Mouse (Mus musculus): ENCODE results near the gene Gm49450. TPM values are rescaled to one million over a fixed set of nuclear protein-coding genes. Genes with fewer than 3 reads are reported as not detected.
A peak's percentile ranks its signal among the peaks of the same experiment; 100 is the strongest.

The Gm49450 gene
- polyA plus RNA-seq, 1 experiment from 2014 or later: not detected

- 89% methylated on average over 6 of the region's 6 CpGs for WGBS
These were observed 38.4 kb downstream of the Gm49450 start for GRCm38 (mm10) chr15:98914903-98915302.

GRCm38 (mm10) chr15:98904692-98905091 lies 48.7 kb downstream of the Gm49450 start:
- ATAC-seq (ENCODE audit: insufficient read depth, low FRiP score, low read depth): no peak

More at GRCm38 (mm10) chr15:98914903-98915302, 38.4 kb downstream of the Gm49450 start:
- Histone ChIP-seq H3K36me3 (peaks cover 21% of the 10 kb centered on the region), H3K4me1 (peaks cover 9% of the 10 kb centered on the region; the same call in 1 of the 2 replicates), H3K9ac (no peak overlapping the region), H3K4me3 (replicated peaks) (no peak overlapping the region), H3K27ac (no peak overlapping the region), H3K27me3 (replicated peaks) (no peaks in the 10 kb centered on the region), H3K4me2 (no peak overlapping the region), H3K9me3 (no peaks in the 10 kb centered on the region)
- no peak for ATAC-seq (ENCODE audit: insufficient read depth, low FRiP score, low read depth)

GRCm38 (mm10) chr15:98902600-98902999 lies 50.8 kb downstream of the Gm49450 start:
- no peak overlapping the region for H3K4me2 ChIP-seq
- H3K4me3 ChIP-seq (replicated peaks): no peak overlapping the region
- no peak overlapping the region for H3K27ac ChIP-seq
- no peak for ATAC-seq (ENCODE audit: insufficient read depth, low FRiP score, low read depth)
- H3K9me3 ChIP-seq: no peaks in the 10 kb centered on the region
- H3K36me3 ChIP-seq: 0 out of 2 replicates have a peak, but pooled peaks cover 20% of the 10 kb centered on the region
- H3K4me1 ChIP-seq: peaks cover 9% of the 10 kb centered on the region
- H3K27me3 ChIP-seq (replicated peaks): peaks cover 26% of the 10 kb centered on the region
- WGBS: 80% methylated on average over 2 of the region's 2 CpGs
- no peak overlapping the region for H3K9ac ChIP-seq

More at GRCm38 (mm10) chr15:98904692-98905091, 48.7 kb downstream of the Gm49450 start:
- Histone ChIP-seq H3K4me3 (replicated peaks) (no peak overlapping the region), H3K9me3 (no peaks in the 10 kb centered on the region), H3K4me2 (no peak overlapping the region), H3K27ac (no peak overlapping the region), H3K27me3 (replicated peaks) (0 out of 2 replicates have a peak, but pooled peaks cover 6% of the 10 kb centered on the region), H3K36me3 (0 out of 2 replicates have a peak, but pooled peaks cover 23% of the 10 kb centered on the region), H3K4me1 (no peaks in the 10 kb centered on the region), H3K9ac (no peak overlapping the region)
- 30% methylated on average over 10 of the region's 10 CpGs for WGBS

DNA sequence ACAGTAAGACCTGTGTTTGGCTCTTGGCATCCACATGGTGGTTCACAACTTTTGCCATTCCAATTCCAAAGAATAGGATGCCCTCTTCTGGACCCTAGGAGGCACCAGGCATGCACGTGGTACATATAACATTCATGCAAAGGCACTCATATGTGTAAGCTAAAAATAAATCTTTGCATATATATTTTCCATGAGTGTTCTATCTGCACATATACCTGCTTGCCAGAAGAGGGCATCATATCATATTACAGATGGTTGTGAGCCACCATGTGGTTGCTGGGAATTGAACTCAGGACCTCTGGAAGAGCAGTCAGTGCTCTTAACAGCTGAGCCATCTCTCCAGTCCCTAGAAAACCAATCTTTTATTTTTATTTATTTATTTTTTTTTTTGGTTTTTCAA lies 51.8 kb downstream of the Gm49450 start:
- no peak overlapping the region for H3K27ac ChIP-seq
- H3K27me3 ChIP-seq (replicated peaks): peaks cover 36% of the 10 kb centered on the region
- H3K9ac ChIP-seq: no peak overlapping the region
- 0 out of 2 replicates have a peak, but pooled peaks cover 20% of the 10 kb centered on the region for H3K36me3 ChIP-seq
- ATAC-seq (ENCODE audit: insufficient read depth, low FRiP score, low read depth): no peak
- no peak overlapping the region for H3K4me3 ChIP-seq (replicated peaks)
- peaks cover 15% of the 10 kb centered on the region for H3K4me1 ChIP-seq
- no peak overlapping the region for H3K4me2 ChIP-seq
- WGBS: 64% methylated on average over 1 of the region's 1 CpGs
- no peaks in the 10 kb centered on the region for H3K9me3 ChIP-seq

DNA sequence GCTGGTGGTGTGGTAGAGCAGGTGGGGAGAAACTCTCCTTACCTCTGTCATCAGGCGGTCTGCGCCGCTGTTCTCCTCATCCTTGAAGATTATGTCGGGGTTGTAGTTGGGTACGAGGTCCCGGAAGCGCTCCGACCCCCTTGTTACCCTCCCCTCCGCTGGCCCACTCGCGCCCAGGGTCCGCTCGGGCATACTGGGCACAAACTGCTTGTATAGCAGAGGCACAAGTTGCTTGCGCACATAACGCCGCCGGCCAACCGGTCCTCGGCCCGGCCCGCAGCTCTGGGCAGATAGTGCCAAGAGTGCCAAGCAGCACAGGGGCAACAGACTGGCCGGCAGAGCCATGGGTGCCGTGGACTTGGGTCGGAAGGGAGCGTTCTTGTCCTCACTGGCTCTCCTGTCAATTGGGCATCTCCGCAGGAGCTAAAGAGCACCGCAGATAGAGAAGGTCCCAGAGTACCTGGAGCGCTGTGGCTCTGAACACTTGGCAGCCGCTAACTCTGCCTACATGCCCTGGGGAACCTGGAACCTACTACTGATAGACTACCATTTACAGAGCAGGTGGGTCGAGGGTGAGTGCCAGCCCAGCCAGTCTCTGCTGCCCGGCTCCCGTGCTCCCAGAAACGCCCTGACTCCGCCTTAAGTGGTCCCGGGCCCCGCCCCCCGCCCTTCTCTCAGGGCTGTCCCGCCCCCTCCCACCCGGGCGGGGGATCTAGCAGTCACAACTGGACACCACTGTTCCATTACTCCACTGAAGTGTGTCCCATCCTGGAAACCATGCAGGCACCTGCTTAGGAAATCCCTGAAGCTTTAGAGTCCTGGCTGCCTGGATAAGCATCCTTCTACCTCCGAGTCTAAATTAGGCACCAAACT lies 55.2 kb downstream of the Gm49450 start, which contains the start of gene Dhh:
Gene Dhh, minus strand, starts transcription at position 613 of the 873 bp plus-strand sequence.
- WGBS: 1% methylated on average over 41 of the region's 41 CpGs
- Histone ChIP-seq H3K27ac (no peak within 1 kb of the TSS), H3K9me3 (no peaks in the 10 kb centered on the region), H3K4me1 (peaks cover 39% of the 10 kb centered on the region), H3K27me3 (replicated peaks) (peaks cover 69% of the 10 kb centered on the region), H3K4me2 (peak within 1 kb of the TSS; percentile 48), H3K4me3 (replicated peaks) (peak within 1 kb of the TSS; percentile 23), H3K36me3 (0 out of 2 replicates have a peak, but pooled peaks cover 3% of the 10 kb centered on the region), H3K9ac (no peak within 1 kb of the TSS)
- ATAC-seq (ENCODE audit: insufficient read depth, low FRiP score, low read depth): no peak

- no peak for ATAC-seq (ENCODE audit: insufficient read depth, low FRiP score, low read depth)
- H3K9me3 ChIP-seq: no peaks in the 10 kb centered on the region
- H3K27me3 ChIP-seq (replicated peaks): peaks cover 71% of the 10 kb centered on the region
- peak overlapping the region; percentile 48 for H3K4me2 ChIP-seq
- peak overlapping the region; percentile 23; the same call in 1 of the 2 replicates for H3K4me3 ChIP-seq (replicated peaks)
- no peak overlapping the region for H3K27ac ChIP-seq
- no peak overlapping the region for H3K9ac ChIP-seq
- H3K4me1 ChIP-seq: peaks cover 39% of the 10 kb centered on the region
- WGBS: 6% methylated on average over 10 of the region's 10 CpGs
- H3K36me3 ChIP-seq: no peaks in the 10 kb centered on the region
These were observed 55.9 kb downstream of the Gm49450 start for GRCm38 (mm10) chr15:98897495-98897894.

DNA sequence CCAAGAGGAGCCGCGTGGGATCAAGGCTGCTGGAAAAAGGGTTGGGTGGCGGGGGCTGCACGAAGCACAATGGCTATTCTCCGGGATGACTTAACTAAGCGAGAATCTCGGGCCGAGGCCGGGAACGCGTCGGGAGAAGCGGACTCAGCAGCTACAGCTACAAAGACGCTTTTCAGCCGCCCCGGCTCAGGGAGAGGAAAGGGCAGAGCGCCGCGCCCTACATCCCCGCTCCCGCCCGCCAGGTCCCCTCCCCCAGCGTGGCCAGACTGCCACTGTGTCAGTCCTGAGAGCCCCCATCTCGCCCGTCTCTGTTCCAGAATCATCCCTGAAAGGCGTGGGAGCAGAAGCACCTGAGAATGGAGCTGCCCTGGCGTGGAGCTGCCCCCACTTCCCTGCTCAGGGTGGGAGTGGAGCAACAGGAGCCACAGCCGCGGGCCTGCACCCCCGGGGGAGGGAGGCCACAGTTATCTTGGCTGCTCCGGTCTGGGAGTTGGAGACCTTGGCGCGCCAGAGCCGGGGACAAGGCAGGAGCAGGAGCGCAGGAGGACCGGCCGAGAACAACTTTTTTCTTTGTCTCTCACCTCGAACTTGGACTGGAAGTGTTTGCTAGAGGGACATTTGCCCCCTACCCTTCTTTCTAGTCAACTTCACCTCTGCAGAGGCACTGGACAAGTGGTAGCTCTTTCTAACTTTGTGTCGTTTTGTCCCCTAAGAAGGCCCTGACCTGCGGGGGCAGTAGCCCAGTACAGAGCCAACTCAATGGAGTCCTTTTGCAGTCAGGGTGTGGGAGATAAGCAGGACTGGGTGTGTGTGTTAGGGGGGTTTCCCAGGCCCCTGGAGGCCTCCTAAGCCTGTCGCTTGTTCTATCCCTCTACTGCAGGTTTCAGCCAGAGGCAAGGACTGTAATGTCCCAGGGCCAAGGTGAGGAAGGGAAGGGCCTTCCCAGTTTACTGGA lies 57.4 kb downstream of the Gm49450 start:
- peak overlapping the region; percentile 31; the same call in 1 of the 2 replicates for H3K27ac ChIP-seq
- peak; percentile 40; the same call in 1 of the 2 replicates for ATAC-seq (ENCODE audit: insufficient read depth, low FRiP score, low read depth)
- WGBS: 4% methylated on average over 40 of the region's 41 CpGs

DNA sequence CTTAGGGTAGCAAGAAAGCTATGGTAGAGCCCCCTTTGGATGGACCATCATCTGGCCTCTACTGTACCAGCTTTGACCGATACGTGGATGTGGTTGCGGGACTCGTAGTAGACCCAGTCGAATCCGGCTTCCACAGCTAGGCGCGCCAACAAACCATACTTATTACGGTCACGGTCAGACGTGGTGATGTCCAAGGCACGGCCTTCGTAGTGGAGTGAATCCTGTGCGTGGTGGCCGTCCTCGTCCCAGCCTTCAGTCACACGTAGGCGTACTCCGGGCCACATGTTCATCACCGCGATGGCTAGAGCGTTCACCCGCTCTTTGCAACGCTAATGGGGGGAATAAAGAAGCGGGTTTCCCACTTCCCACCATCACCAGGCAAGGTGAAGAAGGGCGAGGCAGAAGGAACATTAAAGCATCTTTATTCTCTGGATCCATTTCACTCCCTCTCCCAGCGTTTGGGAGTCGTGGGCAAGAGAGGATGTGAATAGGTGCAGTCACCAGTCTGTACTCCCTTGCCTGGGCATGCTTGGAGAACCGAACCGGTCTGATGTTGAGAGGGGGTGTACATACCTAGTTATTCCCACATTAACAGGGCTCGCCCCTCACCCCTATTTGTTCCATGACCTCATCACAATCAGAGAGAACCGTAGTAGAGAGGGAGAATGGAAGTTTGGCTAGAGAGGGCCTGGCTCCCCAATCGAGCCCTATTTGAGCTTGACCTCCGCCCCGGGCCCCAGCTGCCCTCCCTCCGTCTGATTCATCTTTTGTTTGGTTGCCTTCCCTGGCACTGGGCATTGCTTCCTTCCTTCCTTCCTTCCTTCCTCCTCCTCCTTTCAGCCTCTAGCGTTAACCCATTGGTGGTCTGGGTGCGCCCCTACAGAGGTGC lies 58.4 kb downstream of the Gm49450 start:
- Histone ChIP-seq H3K36me3 (no peaks in the 10 kb centered on the region), H3K4me1 (peaks cover 43% of the 10 kb centered on the region), H3K4me3 (replicated peaks) (peak overlapping the region; percentile 52), H3K4me2 (peak overlapping the region; percentile 99), H3K27me3 (replicated peaks) (peaks cover 66% of the 10 kb centered on the region), H3K27ac (peak overlapping the region; percentile 31; the same call in 1 of the 2 replicates), H3K9ac (no peak overlapping the region), H3K9me3 (no peaks in the 10 kb centered on the region)
- 9% methylated on average over 37 of the region's 38 CpGs for WGBS
- no peak for ATAC-seq (ENCODE audit: insufficient read depth, low FRiP score, low read depth)

More for the DNA sequence above, 57.4 kb downstream of the Gm49450 start:
- H3K9me3 ChIP-seq: no peaks in the 10 kb centered on the region
- peaks cover 43% of the 10 kb centered on the region for H3K4me1 ChIP-seq
- peak overlapping the region; percentile 52 for H3K4me3 ChIP-seq (replicated peaks)
- no peaks in the 10 kb centered on the region for H3K36me3 ChIP-seq
- H3K9ac ChIP-seq: no peak overlapping the region
- peaks cover 71% of the 10 kb centered on the region for H3K27me3 ChIP-seq (replicated peaks)
- peak overlapping the region; percentile 99 for H3K4me2 ChIP-seq

DNA sequence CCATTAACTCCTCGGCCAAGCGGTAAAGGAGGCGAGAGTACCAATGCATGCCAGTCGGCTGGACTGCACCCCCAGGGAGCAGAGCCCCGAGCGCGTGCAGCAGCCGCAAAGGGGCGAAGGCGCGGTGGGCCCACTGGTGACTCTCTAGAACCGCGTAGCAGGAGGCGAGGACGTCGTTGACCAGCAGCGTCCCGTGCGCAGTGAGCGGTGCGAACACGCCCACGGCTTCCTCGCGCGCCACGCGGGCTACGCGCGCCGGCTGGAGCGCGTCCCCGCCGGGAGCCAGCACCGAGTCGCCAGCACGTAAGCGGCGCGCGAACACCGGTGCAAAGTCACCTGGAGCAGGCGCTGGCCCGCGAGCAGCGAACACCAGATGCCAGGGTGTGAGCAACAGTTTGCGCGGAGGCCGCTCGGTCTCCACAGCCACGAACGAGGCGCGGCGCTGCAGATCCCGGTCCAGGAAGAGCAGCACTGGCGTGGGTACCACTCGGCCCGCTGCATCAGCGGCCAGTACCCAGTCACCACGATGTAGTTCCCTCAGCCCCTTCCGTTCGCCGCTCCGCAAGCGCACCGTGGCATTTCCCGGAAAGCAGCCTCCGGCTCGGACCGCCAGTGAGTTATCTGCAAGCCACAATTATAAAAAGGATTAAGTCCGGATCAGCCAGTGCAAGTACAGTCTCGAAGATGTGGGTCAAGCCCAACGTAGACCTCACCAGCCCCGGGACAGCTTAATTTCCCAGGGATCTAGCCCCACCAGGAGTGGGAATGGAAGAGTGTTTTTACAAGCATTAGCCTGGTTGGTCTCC lies 59.2 kb downstream of the Gm49450 start, which contains the start of gene Rhebl1:
Gene Rhebl1, minus strand, starts transcription at position 601 of the 806 bp plus-strand sequence.
- H3K36me3 ChIP-seq: no peaks in the 10 kb centered on the region
- H3K27me3 ChIP-seq (replicated peaks): peaks cover 61% of the 10 kb centered on the region
- under 1% methylated on average over 77 of the region's 77 CpGs for WGBS
- H3K4me3 ChIP-seq (replicated peaks): peak within 1 kb of the TSS; percentile 52
- peaks cover 43% of the 10 kb centered on the region for H3K4me1 ChIP-seq
- H3K9ac ChIP-seq: peak within 1 kb of the TSS; percentile 23
- H3K9me3 ChIP-seq: no peaks in the 10 kb centered on the region
- H3K27ac ChIP-seq: 0 out of 2 replicates have a peak within 1 kb of the TSS, but pooled peaks have one; percentile 31
- ATAC-seq (ENCODE audit: insufficient read depth, low FRiP score, low read depth): no peak
- H3K4me2 ChIP-seq: peak within 1 kb of the TSS; percentile 99

DNA sequence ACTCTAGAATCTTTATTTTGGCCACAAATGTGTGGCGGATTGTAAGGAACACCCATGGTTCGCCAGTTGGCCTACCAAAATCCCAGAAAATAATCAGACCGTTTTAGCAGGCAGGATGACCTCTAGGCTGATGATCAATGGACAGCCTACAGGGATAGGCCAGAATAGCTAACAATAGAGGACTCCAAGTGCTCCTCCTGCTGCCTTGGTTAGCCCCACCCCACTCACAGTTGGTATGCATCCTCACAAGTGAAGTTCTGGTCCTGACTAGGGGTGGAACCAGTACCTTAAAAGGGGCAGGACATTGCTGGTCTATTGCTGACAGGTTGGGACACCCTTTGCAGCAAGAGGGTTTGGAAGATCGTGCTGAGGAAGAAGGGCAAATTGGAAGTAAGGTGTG lies 60.3 kb downstream of the Gm49450 start:
- no peak for ATAC-seq (ENCODE audit: insufficient read depth, low FRiP score, low read depth)
- no peaks in the 10 kb centered on the region for H3K36me3 ChIP-seq
- no peak overlapping the region for H3K27ac ChIP-seq
- 68% methylated on average over 4 of the region's 4 CpGs for WGBS
- no peaks in the 10 kb centered on the region for H3K9me3 ChIP-seq
- peaks cover 50% of the 10 kb centered on the region for H3K27me3 ChIP-seq (replicated peaks)
- H3K4me2 ChIP-seq: no peak overlapping the region
- H3K4me3 ChIP-seq (replicated peaks): no peak overlapping the region
- H3K4me1 ChIP-seq: peaks cover 39% of the 10 kb centered on the region
- H3K9ac ChIP-seq: no peak overlapping the region

Data from stomach, embryonic 15.5 days (tissue).